18 mouse cellular contexts compared by ENCODE assay signal in the genomic region with DNA sequence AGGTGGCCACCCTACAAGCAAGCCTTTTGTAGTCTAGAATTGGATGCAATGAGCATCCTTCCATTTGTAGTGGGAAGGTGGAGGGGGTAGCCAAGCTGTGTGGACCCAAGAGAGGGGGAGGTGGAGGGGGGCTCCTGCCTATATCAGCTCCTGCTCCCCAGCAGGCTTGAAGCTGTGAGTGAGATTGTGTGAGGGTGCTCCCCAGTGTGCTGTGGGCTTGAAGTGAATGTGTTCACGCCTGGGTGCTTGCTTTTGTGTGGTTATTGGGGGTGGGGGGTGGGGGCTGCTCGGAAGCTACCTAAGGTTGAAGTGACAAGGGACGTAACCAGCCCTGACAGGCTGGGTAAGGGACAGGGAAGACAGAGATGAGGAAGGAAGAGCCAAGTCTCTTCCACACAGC. TPM values are rescaled to one million over a fixed set of nuclear protein-coding genes. Genes with fewer than 3 reads are reported as not detected.
DNase-seq lines count a peak whose midpoint lies in the region; ATAC-seq and TF ChIP-seq lines count a peak whose summit lies in the region.
"Had no signal": no experiment of that assay in that cellular context is flagged by ENCODE, and none has a peak within 500 bp of the region (broad histone marks: within the 10 kb centered on the region; RNA-seq: fewer than 3 reads in every experiment).

No protein-coding gene starts in this region.

- DNase-seq in CD4-positive, CD25-positive, alpha-beta regulatory T cell, adult 2 months (ENCODE audit: low read depth, low spot score), result peak; percentile 43
- no peak for DNase-seq in liver, postnatal 0 days
- DNase-seq in liver, result no peak
- DNase-seq in thymus, postnatal 36 days, result peak; percentile 35 to 58
- DNase-seq in embryo, embryonic 10 days (ENCODE audit: low spot score), result no peak
- no peak for DNase-seq in right cerebral cortex, adult 18-20 months
- DNase-seq: adrenal gland, adult 2 months; cerebellum, adult 2 months; gastrocnemius, postnatal 36 days; kidney, adult 9 months had no signal

- no peak for TF ChIP-seq CTCF in liver, postnatal 0 days (IDR thresholded peaks at IDR 0.05; ENCODE audit: low read depth)

- no peaks in the 10 kb centered on the region; the same call in 1 of the 2 replicates for H3K36me3 ChIP-seq in liver, postnatal 0 days (replicated peaks; ENCODE audit: insufficient read depth, low read length)
- H3K36me3 ChIP-seq: heart, embryonic 12.5 days; limb, embryonic 13.5 days; lung, embryonic 15.5 days; neural tube, embryonic 13.5 days had no signal

- H3K27me3 ChIP-seq in liver, postnatal 0 days (ENCODE audit: insufficient read depth, low read length), result peaks cover 11% of the 10 kb centered on the region; the same call in 1 of the 2 replicates

- WGBS in liver, postnatal 0 days (ENCODE audit: insufficient replicate concordance), result 29% methylated on average over 3 of the region's 3 CpGs

- H3K9ac ChIP-seq in liver, postnatal 0 days (replicated peaks), result no peak overlapping the region
- H3K9ac ChIP-seq: heart, embryonic 12.5 days; hindbrain, embryonic 14.5 days; limb, embryonic 13.5 days; neural tube, embryonic 13.5 days had no signal

- peak overlapping the region; percentile 48 for H3K4me3 ChIP-seq in liver, postnatal 0 days (ENCODE audit: low read depth, low read length)
- H3K4me3 ChIP-seq: heart, embryonic 12.5 days; limb, embryonic 13.5 days had no signal

- H3K27ac ChIP-seq in liver, postnatal 0 days (ENCODE audit: low read depth), result peak overlapping the region; percentile 64
- H3K27ac ChIP-seq: hindbrain, embryonic 14.5 days; limb, embryonic 13.5 days had no signal

- no peaks in the 10 kb centered on the region for H3K9me3 ChIP-seq in liver, postnatal 0 days (ENCODE audit: low read length)
- H3K9me3 ChIP-seq: heart, embryonic 12.5 days; limb, embryonic 13.5 days; lung, embryonic 15.5 days; neural tube, embryonic 13.5 days had no signal

- H3K4me1 ChIP-seq in liver, postnatal 0 days (ENCODE audit: insufficient read depth), result peaks cover 37% of the 10 kb centered on the region

- peak overlapping the region; percentile 71 for H3K4me2 ChIP-seq in liver, postnatal 0 days (ENCODE audit: low read depth, low read length)

- TF ChIP-seq EP300 in liver, postnatal 0 days (IDR thresholded peaks at IDR 0.05; ENCODE audit: low read depth), result no peak

- no peak for ATAC-seq in CD4-positive, CD25-positive, alpha-beta regulatory T cell, adult 4 months
- ATAC-seq in liver, postnatal 0 days, result no peak
- ATAC-seq in megakaryocyte, adult 5-6 weeks (ENCODE audit: poor library complexity, severe bottlenecking), result 0 out of 2 replicates have a peak, but pooled peaks have one; percentile 9

RNA-seq across cellular contexts. Expression of a gene that starts 1.9 kb away (rescaled TPM):
- 1 to 10 TPM; 3.7 to 8.2 TPM for polyA plus RNA-seq in CD4-positive, CD25-positive, alpha-beta regulatory T cell, adult 4 months (2017; shearing (Covaris generic))
- 3.8 and 4.0 TPM in 2 replicates for polyA plus RNA-seq in liver, postnatal 0 days (2015; fragmentation: Nextera tagmentation; extraction: Ambion mirVana)
- 108 and 116 TPM in 2 replicates for total RNA-seq in megakaryocyte, adult 5-6 weeks (2015)
- total RNA-seq in megakaryocyte, adult 5-6 weeks (2017), result 111 and 112 TPM in 2 replicates
- polyA plus RNA-seq: forebrain, embryonic 11.5 days; neural tube, embryonic 13.5 days had no signal

RNA-seq across cellular contexts. Expression of a gene that starts 35.3 kb away (rescaled TPM):
- 1 to 10 TPM; 2.6 to 3.7 TPM for polyA plus RNA-seq in CD4-positive, CD25-positive, alpha-beta regulatory T cell, adult 4 months (2017; shearing (Covaris generic))
- polyA plus RNA-seq in liver, postnatal 0 days (2015; fragmentation: Nextera tagmentation; extraction: Ambion mirVana), result 0.76 and 0.87 TPM in 2 replicates
- 3.0 and 4.4 TPM in 2 replicates for total RNA-seq in megakaryocyte, adult 5-6 weeks (2015)
- total RNA-seq in megakaryocyte, adult 5-6 weeks (2017), result 0.77 and 3.6 TPM in 2 replicates

RNA-seq across cellular contexts. Expression of a gene that starts 53.4 kb away (rescaled TPM):
- polyA plus RNA-seq in CD4-positive, CD25-positive, alpha-beta regulatory T cell, adult 4 months (2017; shearing (Covaris generic)), result 10 to 100 TPM; 16.5 to 21.1 TPM
- 21.7 and 22.5 TPM in 2 replicates for polyA plus RNA-seq in liver, postnatal 0 days (2015; fragmentation: Nextera tagmentation; extraction: Ambion mirVana)
- total RNA-seq in megakaryocyte, adult 5-6 weeks (2015), result 21.2 and 21.5 TPM in 2 replicates
- total RNA-seq in megakaryocyte, adult 5-6 weeks (2017), result 43.2 and 66.3 TPM in 2 replicates

Comparison
In these comparisons a context has a peak if more than half of its experiments do, and no peak if none do; other contexts are left out.
1. DNase-seq: peak in CD4-positive, CD25-positive, alpha-beta regulatory T cell, adult 2 months (single experiment) and thymus, postnatal 36 days (2 of 2); none in liver, postnatal 0 days (single experiment), liver (single experiment), embryo, embryonic 10 days (single experiment) and right cerebral cortex, adult 18-20 months (single experiment).